Mouse (Mus musculus) inflammation-experienced regulatory T-cells, adult 6 months (primary cell): ENCODE results near the gene Trappc12. TPM values are rescaled to one million over a fixed set of nuclear protein-coding genes. Genes with fewer than 3 reads are reported as not detected.
A peak's percentile ranks its signal among the peaks of the same experiment; 100 is the strongest.
"Not testable (repeated sequence)": the region's sequence is repeated elsewhere in the genome, so short reads cannot be mapped to it uniquely, and the experiment has no call there.

Source experiments
- ATAC-seq: one replicate; pipeline ENCODE4 v1.8.0; 2017
- polyA plus RNA-seq, 3 experiments: library from polyadenylated mRNA; unstranded; fragments of 100-300 nt; shearing (Covaris generic); gene quantifications; one replicate each; pipeline ENCODE4 v1.2.1; 2017

The Trappc12 gene
- 10 to 100 TPM; 31.7 to 58.8 (median 40.1) TPM for polyA plus RNA-seq

DNA sequence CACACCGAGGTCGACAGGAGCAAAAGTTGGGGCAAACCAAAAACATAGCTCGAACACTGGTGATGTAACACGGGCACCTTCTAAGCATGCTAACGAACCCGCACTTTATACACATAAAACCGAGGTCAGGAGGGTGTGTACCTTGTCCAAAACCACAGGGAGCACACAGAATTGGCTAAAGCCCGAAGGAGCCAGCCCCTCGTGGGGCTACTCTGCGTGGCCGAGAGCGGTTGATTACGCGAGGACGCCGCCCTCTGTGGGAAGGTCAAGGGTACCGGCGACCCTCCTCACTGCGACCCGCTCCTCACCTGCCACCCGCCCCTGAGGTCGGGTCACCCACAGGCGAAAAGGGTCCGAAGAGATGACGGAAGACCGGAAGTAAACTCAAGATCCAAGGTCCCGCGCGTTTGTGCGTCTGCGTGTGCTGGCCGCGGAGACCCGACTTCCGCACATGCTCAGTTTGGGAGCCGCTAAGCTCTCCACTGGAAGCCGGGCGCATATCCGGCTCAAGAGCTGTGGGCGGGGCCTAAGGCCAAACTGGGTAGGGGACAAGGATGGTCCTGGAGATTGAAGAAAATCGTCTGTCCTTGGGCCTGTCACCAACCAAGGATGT lies at the start of gene Trappc12:
TSS of gene Trappc12 (minus strand) at position 452 of the 613 bp plus-strand sequence.
- peak; percentile 78 for ATAC-seq

DNA sequence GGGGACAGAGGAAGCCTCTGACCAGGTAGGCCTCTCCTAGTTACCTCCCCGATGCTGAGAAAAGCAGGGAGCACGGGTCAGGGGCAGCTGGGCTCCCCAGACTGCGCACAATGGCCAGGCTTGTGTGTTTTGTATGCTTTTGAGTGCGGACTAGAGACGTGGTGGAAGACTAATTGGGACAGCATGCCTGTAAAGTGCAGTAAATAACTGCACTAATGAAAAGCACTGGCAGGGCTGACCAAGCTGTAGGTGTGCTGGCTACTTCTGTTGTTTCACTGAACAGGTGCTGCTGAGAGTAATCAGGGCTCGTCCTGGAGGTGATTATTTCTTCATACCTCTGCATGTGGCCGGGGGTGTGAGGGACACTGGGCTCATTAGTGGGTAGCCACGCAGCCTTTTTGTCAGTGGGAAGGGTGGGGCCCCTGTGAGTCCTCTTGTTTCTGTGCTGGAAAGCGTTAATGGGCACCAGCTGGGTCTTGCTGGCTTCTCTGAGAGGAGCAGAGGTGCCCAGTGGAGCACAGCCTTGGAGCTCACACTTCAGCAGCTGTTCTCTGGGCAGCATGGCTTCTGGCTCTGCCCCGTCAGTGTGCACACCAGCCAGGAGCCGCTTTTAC lies 49.6 kb upstream of the Trappc12 start:
- ATAC-seq, result no peak

DNA sequence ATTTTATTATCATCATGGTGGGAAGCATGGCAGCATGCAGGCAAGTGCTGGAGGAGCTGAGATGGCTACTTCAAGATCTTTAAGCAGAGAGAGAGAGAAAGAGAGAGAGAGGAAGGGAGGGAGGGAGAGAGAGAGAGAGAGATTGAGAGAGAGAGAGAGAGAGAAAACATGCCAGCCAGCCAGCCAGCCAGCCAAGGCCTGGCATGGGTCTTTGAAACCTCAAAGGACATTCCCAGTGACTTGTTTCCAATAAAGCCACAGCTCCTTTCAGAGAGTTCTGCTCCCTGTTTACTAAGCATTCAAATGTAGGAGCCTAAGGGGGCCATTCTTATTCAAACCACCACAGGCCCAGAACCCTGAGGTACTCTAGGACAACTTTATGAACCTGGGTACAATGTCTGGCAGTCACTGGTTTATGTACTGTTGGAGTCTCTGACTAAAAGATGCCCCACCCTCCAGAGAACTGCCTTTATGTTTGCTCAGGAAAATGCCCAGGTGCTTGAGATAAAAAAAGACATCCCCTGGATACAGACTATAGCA lies 46.7 kb upstream of the Trappc12 start:
- ATAC-seq, result no peak

DNA sequence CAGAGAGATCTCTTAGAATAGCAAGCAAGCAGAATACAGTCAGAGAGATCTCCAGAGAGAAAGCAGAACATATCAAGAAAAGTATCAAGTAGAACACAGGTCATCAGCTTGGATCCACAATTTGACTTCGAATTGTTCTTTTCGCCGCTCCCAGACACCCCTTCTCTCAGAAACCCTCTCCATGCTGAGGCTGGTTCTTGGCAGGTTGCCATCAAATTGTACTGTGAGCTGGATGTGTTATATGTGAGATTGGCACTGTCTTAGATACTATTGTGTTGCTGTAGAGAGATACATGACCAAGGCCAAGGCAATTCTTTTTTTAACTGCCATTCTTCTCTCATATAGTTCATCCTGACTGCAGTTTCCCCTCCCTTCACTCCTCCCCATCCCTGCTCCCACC lies 44.8 kb upstream of the Trappc12 start:
- ATAC-seq, result no peak

DNA sequence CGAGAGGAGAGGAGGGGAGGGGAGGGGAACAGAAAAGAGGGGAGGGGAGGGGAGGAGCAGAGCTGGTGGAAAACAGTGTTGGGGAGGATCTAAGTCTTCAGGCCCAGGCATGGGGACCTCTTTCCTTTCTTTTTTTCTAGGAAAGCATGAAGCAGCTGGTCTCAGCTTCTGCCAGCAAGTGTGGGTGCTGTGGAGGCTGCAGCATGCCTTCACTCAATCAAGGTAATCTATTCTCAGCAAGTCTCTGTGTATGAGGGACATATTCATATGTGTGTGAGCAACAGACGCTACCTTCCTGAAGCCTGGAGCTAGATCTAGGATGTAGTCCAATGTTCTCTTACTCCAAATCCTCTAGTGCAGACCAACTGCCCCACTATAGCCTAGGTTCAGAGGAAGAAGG lies 43.4 kb upstream of the Trappc12 start:
- ATAC-seq, result no peak

DNA sequence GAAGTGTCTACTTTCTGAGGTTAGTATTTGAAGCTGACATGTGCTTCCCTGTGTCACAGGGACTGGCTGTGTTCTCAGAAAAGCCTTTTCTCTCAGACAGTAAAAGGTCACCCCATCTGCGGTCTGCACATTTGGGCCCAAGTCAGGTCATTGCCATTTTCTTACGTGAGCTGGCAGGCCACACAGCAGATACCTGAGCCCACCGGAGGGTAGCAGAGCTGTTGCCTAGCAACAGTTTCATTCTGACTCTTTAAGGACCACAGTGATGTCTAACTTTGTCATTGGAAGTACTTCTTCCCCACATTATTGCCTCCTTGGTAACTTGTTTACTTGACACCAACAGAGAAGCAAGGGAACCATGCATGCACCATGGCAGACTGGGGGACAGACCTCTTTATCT lies 42.3 kb upstream of the Trappc12 start:
- ATAC-seq, result no peak

DNA sequence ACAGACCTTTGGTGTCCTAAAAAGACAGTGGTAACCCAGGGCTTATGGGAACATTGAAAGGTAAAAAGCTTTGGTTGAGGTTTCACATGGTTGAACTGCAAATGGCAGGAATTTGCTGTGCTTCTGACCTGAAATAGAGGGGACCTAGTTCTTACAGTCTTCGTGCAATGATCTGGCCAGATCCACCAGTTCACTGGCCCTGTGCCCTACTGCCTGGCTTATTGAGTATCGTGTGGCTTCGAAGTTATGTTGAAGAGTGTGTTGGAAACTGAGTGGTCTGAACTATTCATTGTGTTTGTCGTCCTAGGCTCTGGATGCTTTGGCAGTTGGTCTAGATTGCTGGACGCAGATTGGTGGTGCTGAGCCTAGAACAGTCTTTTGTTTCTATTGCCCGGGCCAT lies 36.0 kb upstream of the Trappc12 start:
- no peak for ATAC-seq

DNA sequence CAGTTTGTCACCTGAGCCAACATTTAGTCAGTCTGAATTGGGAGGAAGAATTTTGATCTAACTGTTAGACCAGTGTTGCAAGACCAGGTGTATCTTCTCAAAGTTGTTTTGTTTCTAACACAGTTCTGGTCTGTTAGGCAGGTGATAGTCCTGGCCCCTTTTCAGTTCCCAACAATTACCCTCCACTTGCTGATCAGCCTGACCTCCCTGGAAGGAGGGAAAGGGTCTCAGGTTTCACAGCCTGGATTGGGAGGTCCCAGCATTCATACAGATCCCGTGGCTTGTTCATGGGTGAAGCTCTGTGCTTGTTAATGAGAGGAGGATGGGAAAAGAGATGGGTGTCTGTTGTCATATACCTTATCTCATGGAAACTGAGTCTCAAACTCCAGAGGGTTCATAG lies 35.0 kb upstream of the Trappc12 start:
- ATAC-seq, result no peak

DNA sequence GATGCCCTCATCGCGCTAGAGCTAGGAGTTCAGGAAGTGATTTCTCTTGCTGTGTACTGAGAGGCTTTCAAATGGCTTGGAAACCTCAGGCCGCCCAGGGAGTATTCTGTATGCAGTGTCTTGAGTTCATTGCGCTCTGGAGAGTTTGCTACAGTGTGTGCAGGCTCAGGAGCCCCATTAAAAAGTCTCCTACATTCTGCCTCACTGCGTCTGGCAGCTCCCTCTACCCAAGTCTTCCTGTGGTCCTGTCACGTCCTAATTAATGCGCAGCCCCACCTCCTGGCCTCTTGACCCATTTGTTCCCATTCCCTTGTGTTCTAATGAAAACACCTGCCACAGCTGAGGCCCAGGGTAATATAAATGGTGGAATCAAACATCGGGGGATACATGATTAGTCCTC lies 34.6 kb upstream of the Trappc12 start:
- ATAC-seq, result no peak

DNA sequence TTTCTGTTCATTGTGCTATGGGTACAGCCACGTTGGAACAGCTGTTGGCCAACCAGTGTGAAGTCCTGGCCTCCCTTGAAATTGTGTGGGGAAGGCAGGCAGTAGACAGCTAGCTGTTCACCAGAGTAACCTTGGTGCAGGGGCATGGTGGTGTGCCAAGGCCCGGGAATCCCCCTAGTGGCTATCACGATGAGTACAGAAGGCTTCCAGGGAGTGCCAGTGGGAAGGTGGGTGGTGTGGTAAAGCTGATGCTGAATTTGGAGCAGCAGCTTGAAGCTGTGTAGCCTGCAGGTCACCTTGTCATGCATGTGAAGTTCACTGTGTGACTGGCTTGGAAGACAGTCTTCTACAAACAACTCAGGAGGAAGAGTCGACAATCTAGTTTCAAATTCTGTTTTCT lies 34.1 kb upstream of the Trappc12 start:
- no peak for ATAC-seq

DNA sequence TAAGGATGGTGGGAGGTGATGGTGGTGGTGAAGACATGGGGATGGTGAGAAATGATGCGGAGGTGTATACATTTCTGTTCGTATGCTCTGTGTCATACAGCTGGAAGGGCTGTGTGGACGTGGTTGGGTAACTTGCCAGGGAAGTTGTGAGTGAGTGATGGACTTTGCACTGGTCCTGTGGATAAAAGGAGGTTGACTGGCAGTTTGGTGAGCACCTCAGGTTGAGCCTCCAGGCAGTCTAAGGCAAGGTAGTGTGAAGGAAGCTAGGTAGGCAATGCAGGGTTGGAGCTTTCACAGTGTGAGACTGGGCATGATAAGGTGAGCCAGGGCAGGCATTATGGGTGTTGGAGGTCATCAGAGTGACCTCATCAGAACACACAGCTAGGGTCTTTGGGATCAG lies 32.4 kb upstream of the Trappc12 start:
- no peak for ATAC-seq

DNA sequence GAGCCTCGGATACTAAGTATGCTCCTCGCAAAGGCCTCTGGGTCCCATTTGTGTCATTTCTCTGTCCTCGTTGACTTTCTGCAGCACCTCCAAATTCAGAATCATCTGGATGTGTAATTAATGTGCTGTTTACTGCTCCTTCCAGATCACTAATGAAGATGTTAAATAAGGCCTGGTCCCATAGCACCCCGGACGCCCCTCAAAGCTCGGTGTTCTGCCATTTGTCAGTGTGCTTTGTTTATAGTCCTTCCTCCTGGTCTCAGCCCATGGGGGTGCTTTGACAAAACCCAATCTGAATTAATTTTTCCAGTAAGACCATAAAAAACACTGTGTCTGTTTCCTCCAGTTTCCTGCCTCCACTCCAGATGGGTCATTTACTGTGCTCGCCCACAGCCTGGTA lies 29.9 kb upstream of the Trappc12 start:
- ATAC-seq, result no peak

DNA sequence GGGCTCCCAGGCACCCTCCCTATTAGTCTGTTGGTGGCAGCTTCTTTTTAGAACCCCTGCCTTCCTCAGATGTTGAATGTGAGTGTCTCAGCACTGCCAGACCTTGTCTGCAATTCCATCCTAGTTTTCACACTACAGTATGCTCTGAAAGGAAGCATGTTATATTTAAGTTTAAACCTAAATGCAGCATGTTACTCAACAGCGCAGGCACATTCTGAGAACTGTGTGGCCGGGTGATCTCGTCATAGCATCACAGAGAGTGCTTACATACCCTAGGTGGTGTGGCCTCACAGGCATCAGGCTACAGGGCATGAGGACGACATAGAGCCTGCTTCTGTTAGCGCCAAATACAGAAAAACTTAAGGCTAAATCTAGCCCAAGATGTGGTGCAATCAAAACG lies 25.4 kb upstream of the Trappc12 start:
- no peak for ATAC-seq

DNA sequence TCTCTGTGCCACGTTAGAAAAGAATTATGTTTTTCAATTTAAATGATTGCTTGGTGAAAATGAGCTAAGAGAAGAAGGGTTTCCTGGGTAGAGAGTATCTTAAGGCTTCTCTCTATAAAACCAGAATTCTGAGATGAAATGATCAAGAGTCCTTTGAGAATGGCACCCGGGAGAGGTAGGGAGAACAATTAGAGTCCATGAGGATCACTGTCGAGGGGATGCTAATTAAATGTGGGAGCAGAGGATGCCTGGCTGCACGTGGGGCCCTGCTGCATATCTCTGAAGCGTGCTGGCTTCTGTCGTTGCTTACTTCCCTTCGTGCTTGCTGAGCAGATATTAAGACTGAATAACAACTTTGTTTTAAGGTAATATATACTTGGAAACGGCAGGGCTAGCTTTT lies 24.8 kb upstream of the Trappc12 start:
- no peak for ATAC-seq

DNA sequence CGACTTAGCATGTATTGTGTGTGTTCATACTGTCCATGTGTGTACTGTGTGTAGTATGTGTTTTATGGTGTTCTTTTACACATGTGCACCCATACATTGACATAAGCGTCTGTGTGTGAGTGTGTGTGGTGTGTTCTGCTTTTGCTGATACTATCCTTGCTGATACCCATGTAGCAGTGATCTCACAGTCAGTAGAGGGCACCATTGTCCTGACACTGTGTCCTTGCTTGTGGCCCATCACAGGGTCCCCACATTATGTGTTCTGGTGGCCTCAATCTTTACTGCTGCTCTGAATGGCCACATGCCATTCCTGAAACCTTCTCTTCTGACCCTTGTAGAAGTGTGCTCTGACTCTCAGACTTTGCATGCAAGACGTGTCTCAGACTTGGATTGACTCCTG lies 23.5 kb upstream of the Trappc12 start:
- ATAC-seq, result no peak

DNA sequence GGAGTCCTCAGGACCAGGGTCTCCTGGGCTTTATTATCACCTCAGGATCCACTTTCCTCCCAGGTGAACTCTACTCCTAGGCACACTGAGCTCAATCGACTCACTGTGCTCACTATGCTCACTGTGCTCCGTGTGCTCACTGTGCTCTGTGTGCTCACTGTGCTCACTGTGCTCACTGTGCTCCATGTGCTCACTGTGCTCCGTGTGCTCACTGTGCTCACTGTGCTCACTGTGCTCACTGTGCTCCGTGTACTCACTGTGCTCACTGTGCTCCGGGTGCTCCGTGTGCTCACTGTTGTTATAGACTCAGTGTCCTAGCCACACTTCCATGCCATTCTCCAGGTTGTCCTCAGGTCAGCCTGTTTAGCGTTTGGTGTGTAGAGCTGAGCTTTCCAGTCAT lies 19.7 kb upstream of the Trappc12 start:
- ATAC-seq, result no peak

DNA sequence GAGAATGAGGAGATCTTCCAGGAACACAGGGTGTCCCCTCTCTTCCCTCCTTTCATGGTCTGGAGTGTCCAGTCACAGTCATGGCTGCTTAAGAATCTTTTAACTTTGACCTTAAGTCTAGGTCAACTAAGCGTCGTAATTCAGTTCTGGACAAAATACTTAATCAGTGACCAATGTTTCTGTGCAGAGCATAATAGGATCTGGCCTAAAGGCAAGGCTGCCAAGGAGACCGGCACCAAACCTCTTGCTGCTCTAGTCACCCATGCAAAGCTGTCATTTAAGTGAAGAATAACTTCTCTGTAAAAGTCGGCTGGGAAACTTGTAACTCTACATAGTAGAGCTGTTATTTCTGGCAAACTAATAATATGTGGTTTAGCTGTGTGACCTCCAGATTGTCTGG lies 5.7 kb upstream of the Trappc12 start:
- no peak for ATAC-seq

DNA sequence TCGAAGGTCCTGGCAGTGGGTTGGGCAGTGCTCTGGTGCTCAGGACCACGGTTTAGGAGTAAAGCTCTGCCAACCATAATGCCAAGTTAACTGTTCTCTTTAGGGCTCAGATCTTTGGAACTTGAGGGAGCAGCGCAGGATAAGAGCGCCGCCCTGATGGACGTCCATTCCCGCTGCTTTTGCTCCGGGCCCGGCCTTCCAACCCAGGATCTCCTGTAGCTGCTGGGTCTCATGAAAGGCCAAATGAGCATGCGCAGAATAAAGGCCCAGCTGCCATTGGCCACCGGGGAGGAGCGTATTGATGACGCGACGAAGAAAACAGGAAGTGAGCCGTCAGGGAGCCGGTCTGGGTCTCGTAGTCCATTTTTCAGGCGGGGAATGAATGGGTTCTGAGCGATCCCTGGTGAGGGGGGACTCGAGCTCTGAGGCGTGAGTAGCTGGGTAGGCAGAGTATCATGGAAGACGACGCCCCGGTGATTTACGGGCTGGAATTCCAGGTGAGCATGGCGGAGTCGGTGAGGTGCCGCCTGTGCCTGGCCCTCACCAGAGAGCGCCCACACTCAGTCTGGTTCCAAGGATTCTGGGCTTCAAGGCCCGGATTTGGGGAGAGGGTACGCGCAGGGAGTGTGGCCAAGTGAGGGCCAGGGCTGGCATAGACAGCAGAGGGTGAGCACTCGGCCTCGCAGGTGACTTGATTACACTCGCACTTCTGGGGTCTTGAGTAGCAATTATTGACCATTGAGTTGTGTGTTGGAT lies 1.4 kb upstream of the Trappc12 start, which contains the start of gene Eipr1:
TSS of gene Eipr1 (plus strand) at position 296 of the 756 bp plus-strand sequence.
- peak; percentile 87 for ATAC-seq

DNA sequence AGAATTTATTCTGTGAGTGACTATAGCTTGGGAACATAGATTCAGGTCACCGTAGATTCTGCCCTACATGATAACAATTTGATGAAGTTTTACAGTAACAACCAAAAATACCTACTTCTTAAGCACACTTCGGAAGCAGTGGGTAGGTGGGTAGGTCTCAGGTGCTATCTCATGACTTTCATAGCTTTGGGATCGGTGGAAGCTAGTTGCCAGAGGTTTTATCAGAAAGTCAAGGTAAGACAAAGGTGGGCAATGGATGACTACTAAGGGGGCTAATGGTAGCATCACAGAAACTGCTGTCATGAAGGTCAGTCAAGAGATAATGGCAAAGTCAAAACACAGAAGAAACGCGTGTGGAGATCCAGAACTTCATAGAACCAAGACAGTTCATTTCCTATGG lies 604 bp upstream of the Trappc12 start:
- no peak for ATAC-seq

DNA sequence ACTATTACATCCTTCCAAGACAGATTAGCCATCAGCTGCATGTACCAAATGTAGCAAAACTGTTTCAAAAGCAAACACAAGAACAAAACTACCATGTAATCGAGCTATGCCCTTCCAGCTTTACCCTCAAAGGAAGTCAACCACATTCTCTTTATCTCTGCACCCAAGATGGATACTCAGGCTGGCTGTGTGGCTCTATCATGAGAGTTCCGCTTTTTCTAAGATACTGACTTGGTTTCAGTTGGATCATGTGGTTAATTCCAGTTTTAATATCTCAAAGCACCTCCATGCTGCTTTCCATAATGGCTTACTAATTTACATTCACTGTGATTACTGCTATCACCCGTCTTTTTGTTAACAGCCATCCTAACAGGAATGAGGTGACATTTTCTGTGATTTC lies 6.9 kb downstream of the Trappc12 start:
- no peak for ATAC-seq

DNA sequence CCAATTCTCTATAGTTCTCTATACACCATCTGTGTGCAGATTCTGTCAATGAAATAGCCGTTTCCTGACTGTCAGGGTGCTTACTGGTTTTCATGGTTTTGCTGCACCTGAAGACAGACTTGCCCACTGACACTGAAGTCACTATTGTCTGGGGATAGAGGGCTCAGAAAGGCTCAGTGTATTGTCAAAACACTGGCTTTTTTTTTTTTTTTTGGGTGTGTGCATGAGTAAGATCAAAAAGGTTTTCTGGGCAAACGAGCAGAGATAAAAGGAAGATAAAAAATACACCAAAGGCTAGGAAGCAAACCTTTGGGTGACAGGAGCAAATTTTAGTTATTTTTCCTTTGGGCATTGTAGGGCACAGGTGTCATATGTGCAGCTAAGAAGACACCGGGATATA lies 15.0 kb downstream of the Trappc12 start:
- no peak for ATAC-seq

DNA sequence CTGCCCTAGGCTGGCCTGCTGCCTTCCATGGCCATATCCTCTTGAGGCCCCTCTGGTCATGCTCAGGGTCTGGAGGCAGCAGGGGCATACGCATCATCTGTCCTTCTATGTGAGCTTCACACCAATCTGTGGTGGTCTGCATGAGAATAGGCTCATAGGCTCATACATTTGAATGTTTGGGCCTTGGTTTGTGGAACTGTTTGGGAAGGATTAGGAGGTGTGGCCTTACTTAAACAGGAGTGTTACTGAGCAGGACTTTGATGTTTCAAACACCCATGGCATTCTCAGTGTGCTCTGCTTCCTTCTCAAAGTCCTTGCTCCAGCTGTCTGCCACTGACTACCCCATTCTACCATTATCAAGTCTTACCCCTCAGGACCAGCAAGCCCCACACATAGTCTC lies 16.0 kb downstream of the Trappc12 start:
- ATAC-seq, result no peak

DNA sequence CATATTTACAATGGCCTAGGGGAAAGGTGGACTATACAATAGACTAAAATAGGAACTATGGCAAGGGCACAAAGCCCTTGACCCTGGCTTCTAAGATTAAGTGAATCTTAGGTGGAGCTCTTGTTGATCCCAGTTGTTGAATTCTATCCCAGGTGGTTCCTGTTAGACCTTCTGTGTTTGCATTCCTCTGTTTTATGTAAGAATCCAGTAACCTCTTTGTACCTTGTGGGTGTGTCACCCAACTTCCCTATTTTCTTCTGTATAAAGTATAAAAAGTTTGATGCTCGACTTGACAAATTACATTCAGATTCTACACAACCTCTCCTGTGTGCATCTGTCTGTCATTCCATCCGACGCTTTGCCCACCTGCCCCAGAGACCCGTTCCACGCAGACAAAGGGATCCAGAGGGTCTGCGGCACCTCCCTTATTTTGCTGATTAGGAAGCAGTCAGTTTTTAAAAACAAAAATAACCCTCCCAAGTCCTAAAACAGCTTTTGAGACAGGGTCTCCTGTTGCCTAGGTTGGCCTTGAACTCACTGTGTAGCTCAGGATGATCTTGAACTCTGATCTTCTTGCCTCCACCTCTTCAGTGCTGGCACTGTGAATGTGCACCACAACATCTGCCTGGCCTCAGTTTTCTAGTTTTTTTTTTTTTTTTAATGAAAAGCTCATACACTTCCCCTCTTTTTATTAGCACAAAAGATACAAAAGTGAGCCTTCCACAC lies 16.6 kb downstream of the Trappc12 start:
- not testable (repeated sequence) for ATAC-seq
